Mouse (Mus musculus): ENCODE results near the gene Noxo1.

Gene Noxo1

DNA sequence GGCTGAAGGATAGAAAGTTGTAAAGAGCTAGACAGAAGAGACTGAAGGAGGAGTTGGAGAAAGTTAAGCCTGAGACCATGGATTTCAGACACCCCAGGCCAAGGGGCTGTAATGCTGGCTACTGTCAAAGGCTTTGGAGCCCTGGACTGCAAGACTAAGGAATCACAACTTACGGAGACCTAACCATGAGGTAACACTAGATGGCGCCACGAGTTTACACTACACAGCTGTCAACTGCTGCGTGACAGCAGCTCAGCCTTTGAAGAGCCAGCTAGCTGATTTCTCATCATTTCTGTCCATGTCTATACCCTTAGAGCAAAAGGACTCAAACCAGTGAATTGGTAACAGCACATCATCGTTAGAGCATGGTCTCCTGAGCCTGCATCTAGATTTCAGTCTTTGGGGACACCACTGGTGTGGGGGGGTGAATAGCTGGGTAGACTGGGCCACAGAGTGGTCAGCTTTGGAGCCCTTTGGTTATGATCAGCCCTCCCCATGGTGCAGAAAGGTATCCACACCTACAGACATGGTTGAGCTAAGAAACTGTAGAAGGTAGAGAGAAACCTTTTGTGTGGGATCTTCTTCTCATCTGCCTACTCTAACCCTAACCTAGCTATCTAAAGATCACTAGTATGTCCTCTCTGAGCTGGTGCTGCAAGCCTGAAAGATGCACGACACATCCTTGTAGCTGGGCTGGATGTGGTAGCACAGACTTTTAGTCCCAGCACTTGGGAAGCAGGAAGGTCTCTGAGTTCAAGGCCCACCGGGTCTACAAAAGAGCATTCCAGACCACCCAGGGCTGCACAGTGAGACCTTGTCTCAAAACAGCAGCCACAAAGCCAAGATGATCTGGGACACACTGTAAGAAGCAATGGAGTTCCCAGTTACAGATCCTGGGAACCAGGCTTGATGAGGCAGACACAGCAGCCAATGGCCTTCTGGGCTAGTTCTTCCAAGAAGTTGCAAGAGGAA, 49.8 kb downstream of the Noxo1 start:
- DNase-seq, result peak; percentile 92

DNA sequence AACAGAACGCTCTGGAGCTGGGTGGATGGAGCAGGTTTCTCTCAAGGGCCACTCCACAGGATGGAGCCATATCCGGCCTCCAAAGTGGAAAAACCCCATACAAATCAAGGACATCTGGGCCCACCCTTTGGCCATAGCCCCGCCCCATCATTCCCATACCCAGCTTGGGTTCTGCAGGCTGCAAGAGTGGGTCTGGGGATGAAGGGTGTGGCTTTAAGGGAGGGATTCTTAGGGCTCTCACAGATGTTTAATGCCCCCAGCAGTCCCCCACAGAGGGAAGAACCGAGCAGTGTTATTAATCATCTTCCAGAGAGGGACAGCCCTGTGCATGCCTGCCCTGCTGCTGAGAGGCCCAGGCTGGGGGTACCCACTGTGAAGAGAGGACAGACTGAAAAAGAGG, 51.0 kb downstream of the Noxo1 start:
- no peak for DNase-seq
